Mouse (Mus musculus): ENCODE data around the gene Crot.

DNA sequence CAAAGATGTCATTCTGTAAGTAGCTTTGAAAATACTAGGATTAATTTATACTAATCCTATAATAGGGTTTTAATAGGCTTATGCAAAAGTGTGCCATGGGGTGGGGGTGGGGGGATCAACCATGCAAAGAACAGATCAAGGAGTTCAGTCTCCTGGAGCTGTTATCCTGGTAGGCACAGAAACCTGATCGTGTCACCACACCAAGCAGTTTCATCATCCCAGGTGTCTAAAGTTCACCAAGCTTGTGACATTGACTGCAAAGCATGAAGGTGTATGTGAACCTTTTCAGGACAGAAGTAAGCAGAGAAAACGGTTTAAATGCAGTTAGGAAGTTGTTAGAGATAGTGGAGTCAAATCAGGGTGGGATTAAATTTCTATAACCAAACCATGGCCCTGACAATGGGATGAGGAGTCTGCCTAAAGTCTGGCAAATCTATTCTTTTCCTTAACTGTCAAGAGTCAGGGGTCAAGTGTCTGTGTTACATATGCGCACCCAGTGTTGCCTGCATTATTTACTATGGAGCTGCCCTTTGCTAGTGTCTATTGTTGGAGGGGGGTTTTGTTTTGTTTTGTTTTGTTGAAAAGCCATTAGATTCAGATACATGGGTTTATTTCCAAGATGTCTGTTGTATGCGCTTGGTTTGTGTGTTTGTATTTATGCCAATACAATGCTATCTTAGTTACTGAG lies 49.6 kb downstream of the Crot start:
- TF ChIP-seq SMC3 (IDR thresholded peaks at IDR 0.05; ENCODE audit: low read depth, low read length) (no peak), CTCF (conservative IDR thresholded peaks at IDR 0.05 in 1 of 2, IDR thresholded peaks at IDR 0.05 in 1 of 2; ENCODE audit: low read depth in 2 of 2, low read length in 2 of 2) (no peak), POLR2A (IDR thresholded peaks at IDR 0.05; ENCODE audit: low read depth, low read length) (no peak), GABPA (IDR thresholded peaks at IDR 0.05; ENCODE audit: insufficient replicate concordance, low read depth, low read length) (no peak), EP300 (IDR thresholded peaks at IDR 0.05; ENCODE audit: low read length) (no peak), MAZ (IDR thresholded peaks at IDR 0.05; ENCODE audit: low read depth, low read length) (no peak)
